Mouse (Mus musculus) left cerebral cortex, adult 11 months (tissue): Measurements from ENCODE around the gene Efna4.

Source experiments
- DNase-seq: peaks from one replicate; pipeline ENCODE4 v3.0.0; 2022; ENCODE audit warnings: low spot score

The Efna4 gene

DNA sequence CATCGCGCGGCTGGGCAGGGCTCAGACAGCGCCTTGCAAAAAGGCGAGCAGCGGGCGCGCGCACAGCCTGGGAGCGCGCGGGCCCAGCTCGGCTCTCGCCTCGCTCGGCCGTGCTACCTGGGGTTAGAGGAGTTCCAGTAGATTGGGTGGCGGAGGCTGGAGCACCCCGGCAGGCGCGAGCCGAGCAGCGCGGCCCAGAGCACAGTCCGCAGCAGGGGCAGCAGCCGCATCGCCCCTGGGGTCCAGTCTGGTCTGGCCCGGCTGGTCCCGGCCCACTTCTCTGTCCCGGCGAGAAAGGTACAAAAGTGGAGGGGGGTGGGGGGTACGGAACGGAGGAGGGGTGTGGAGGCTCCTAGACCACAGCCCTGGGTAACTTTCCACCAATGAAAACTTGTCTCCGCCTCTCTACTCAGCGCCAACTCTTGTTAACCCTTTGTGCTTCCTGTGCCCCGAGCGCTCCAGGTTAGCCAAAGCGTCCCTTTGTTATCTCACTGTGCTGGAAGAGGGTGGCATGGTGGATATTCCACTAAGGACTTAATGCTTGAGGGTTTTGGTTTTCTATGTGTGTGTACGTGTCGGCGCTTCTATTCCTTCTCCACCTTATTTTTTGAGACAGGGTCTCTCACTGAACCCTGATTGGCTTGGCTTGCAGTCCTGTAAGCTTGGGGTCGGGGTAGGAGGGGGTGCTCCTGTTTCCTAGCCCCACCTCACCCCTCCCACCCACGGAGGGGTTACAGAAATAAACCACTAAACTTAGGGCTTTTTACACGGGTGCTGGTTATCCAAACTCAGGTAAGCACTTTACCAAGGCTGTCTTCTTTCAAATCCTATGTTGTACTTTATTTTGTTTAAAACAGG, at the start of gene Efna4:
TSS of gene Efna4 (minus strand) at position 308 of the 858 bp plus-strand sequence.
- DNase-seq = no peak

DNA sequence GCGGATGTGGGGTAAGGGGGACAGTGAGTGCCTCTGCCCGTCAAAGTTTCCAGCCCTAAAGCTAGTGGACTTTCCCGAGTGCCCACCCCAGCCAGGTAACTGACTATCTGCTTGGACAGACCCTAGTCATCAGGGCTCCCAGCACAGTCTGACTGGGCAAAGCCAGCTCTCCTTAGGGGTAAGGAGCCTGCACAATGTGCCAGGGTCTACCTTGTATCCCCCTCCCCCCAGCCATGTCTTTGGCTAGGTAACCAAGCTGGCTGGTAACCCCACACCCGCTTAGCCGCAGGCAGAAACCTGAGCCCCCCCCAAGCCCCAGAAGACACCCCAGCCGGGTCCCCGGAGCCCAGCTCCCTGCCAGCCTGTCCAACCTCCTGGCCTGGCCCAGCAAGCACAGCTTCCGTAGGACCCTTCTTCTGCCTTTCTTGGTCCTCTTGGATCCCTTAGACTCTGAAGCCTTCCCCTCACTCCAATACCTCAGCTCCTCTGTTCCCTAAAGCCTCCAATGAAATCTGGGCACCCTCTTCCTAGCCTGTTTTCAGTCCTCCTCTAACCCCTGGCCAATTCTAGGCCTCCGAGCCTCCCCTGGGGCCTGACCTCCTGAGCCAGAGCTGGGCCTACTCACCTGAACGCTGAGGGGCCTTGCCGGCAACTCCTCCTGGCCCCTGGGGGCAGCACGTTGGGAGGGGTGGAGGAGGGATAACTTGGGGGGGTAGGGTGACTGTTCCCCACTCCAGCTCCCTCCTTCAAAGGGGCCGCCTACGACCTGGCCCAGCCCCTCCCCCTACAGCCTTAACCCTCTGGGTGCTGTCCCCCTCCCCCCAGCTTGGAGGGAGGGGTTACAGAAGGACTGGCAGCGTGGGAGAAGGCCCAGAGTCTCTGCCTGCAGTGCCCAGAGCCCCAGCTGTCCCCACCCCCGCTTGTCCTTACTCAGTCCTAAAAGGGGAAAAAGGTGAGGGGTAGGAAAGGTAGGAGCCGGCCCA, 48.9 kb upstream of the Efna4 start:
- no peak for DNase-seq

DNA sequence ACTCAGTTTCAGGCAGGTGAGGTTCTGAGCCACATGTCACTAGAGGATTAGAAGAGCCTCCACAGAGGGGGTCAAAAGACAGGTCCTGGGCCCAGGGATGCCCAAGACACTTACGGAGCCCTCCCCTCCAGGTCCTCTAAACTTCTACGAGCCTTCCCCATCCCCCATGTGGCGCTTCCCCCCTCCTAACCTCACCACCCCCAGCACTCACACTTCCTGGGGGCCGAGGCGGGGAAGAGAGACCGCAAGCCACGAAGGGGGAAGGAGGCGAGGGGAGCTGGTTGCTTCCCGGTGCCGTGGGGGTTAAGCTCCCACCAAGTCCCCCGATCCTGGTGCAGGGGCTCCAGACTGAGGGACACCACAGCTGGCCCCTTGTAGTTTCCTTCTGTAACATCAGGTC, 47.6 kb upstream of the Efna4 start:
- DNase-seq = no peak

DNA sequence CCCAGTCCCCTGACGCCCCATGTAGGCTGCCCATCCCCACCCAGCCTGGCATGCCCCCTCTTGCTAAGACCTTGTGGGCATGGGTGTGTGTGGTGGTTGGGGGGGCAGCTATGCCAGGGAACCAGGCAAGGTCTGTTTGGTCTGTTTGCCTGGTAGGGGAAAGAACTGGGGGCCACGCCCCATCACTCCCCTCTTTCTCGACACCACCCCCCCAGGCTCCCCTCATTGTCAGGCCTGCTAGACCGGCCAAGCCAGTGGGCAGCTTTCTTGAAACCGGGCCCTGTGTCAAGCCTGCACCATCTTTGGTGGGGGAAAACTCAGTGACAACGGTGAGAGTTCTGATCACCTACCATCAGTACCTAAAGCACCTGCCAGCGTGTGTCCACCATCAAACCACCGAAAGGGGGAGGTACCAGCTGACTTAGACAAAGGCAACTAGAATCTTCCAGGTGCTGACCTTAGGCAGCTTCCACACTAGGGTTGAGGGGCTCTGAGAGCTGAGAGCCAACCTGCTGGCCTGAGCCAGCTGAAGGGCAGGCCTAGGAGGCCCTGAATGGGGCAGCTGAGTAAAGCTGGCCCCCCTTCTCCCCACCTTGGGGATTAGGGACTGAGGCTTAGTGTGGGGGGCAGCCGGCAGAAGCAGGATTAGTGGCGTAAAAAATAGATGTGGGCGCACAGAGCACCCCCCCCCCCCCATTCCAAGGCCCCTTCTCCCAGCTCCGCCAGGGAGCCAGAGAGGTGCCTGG, 46.7 kb upstream of the Efna4 start:
- DNase-seq = no peak

DNA sequence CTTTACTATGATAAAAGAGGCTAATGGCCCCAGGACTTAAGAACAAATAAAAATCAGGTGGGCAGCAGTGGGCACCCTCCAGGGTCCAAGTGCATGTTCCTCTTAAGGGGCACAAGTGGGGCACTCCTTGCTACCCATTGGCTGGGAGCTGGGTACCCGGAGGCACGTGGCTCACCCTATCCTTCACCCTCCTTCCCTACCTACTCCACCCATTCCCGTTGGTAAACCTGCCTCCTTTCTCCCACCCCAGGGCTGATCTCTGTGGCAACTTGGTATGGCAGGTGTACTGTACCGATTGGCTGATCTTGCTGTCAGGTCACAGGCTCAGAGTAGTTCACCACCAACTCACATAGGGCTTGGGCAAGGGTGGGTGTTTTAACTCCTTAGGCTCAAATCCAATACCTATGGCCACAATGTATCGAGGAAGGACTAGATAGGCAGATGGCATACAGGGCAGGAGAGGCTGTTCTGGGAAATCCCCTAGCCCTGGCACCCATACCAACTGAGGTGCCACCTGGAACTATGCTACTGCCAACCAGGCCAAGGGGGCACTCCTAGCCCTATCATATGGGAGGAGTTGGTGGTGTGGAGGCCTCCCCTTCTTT, 45.9 kb upstream of the Efna4 start:
- no peak for DNase-seq

DNA sequence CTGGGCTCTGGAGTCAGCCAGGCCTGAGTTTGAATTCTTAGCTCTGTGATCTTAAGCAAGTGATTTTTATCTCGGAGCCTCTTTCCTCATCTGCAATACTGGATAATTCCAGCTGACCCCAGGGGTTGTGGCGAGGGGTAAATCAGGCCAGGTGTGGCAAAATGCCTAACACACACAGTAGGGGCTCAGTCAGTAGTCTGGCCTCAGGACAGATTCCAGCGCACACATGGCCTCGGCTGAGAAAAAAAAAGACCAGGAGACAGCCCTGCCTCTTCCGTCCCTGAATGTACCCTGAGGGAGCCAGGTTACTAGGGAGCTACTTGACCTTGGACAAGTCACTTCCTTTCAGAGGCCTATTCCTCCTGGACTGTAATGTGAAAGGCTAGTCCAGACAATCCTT, 45.1 kb upstream of the Efna4 start:
- no peak for DNase-seq

DNA sequence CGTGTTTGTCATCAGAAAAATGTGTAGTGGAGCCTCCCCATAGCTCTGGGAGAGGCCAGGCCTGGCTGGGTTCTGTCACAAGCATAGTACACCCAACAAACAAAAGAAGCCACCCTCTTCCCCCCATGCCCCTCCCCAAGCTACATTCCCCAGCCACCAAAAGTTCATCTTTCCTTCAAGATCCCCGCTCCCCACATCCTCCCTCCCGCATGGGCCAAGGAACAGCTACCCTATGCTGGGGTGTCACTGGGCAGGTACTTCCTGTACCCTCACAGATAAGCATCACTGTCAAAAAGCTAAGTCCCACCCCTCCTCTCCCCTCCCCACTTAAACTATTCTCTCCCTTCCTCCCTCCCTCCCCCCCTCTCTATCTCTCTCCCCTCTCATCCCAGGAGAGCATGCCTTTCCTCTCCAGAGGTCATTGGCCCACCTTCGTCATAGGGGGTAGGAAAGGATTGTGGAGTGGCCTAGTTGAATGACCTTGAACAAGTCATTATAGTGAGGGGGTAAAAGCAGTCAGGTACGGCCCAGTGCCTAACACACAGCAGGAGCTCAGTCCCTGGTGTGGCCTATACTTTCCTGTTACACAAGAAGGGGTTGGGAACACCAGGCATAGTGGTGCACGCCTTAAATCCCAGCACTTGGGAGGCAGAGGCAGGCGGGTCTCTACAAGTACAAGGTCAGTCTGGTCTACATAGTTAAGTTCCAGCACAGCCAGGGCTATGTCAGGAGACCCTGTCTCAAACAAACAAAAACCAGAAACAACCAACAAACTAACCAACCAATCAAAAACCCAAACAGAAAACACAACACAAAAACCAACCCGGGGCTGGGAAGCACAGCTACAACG, 44.4 kb upstream of the Efna4 start:
- no peak for DNase-seq

DNA sequence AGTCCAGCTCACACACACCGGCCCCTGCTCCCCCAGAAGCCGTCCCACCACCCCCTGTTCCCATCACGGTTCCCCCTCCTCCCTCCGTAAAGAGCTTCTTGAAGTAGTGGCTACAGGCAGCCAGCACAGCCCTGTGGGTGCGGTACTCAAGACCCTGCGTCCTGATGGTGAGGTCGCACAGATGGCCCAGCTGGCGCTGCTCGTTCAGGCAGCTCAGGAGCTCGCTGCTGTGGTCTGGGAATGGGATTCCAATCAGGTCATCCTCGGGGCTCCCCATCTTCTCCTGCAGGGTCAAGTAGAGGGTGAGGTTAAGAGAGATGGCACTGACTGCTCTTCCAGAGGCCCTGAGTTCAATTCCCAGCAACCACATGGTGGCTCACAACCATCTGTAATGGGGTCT, 43.4 kb upstream of the Efna4 start:
- DNase-seq = no peak

DNA sequence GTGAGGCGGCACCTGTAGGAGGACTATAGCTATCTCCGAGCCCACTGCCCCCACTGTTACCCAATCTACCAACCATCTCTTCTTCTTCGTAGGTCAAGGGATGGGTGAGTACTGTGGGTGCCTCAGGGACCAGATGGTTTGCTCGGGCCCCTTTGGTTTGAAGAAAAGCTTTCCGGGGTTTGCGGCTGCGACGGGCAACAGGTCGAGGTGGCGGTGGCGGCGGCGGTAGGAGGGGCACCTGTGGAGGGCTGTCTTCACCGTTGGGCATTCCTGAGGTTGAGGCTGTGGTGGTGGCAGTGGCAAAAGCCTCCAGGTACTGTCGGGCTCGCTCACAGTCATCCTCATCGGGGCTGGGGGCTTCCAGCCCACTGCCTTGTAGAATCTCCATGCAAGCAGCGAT, 42.9 kb upstream of the Efna4 start:
- no peak for DNase-seq

DNA sequence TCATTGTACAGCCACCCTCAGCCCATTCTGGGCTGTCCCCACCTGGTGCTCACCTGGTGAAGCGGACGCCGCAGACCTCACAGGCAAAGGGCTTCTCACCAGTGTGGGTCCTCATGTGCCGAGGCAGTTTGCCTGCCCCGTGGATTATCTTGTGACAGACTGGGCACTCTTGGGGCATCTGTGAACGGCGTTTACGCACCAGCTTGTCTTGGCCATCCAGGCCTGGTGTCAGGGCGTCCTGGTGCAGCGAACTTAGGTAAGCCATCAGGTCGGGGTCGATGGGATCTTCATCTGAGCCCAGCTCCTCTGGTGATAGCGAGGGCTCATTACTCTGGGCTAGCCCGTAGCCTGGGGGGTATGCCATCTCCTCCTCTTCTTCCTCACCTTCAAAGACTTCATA, 42.5 kb upstream of the Efna4 start:
- no peak for DNase-seq

DNA sequence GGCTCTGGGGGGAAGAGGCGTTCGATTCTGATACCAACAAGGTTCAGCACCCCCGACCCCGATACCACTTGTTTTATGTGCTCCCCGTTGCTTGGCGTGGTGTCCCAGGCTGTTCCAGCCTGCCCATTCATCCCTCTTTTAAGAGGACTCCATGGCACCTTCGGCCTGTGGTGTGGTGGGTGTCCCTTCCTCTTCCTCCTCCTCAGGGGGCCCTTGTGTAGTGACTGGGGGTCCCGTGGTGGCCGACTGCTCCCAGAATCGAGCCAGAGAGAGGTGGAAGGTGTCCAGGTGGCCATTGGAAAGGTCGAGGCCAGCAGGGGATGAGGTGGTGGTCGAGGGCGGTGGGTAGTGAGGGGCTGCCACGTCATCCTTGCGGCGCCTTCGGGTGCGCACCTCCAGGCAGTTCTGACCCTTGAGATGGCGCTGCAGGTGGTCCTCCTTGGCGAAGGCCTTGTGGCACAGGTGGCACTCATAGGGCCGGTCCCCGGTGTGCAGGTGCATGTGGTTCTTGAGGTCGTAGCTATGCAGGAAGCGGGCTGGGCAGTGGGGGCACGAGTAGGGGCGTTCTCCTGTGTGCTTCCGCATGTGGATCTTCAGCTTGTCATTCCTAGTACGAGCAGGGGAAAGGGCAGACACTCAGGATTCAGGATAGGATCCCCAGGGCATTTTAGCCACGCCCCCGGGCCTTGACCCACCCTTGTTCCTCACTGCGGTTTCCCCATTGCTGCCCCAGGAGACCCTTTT, 41.7 kb upstream of the Efna4 start:
- no peak for DNase-seq

DNA sequence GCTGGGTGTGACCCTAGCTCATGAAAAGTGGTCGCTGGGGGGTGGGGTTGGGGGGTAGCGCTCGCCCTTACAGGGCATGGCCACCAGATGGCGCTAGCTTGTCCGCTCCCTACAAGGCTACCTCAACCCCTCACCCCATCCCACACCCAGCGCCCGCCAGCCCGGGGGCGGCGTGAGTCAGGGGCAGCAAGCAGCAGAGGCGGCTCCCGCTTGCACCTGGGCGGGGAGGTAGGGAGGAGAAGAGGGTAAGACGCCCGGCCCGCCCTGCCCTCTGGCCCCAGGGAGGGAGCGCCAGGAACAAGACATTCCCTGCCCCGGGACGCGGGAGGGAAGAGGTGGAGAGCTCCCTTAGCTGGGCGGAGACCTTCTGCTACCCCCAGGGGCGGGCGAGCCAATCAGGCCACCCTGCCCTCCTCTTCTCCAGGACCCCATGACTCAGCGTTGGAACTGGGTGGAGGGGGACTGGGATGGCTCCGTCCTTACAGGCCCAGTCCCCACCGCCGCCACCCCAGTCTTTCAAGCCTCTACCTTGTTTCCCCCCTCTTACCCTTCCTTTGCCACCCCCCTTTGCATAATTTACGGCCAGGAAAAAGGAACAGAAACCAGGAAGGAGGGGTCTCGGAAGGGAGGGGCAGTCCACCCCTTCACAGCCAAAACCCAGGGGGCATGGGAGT, 40.7 kb upstream of the Efna4 start:
- DNase-seq = no peak

DNA sequence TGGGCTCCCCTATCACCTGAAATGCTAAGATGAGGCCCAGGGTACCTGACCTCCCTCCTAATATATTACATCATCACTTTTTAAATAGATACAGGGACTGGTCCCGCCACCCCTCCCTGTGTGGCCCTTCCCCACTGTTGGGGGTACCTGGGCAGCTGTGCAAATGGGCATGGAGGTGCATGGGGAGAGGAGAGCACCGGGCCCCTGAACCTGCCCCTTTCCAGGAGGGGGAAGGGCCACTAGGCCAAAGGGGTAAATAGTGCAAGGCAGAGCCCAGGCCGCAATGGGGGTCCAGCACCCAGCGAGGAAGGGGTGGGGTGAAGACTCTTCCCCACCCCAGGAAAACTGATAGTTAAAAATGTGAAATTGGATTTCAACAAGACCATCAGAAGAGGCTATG, 40.0 kb upstream of the Efna4 start:
- no peak for DNase-seq

DNA sequence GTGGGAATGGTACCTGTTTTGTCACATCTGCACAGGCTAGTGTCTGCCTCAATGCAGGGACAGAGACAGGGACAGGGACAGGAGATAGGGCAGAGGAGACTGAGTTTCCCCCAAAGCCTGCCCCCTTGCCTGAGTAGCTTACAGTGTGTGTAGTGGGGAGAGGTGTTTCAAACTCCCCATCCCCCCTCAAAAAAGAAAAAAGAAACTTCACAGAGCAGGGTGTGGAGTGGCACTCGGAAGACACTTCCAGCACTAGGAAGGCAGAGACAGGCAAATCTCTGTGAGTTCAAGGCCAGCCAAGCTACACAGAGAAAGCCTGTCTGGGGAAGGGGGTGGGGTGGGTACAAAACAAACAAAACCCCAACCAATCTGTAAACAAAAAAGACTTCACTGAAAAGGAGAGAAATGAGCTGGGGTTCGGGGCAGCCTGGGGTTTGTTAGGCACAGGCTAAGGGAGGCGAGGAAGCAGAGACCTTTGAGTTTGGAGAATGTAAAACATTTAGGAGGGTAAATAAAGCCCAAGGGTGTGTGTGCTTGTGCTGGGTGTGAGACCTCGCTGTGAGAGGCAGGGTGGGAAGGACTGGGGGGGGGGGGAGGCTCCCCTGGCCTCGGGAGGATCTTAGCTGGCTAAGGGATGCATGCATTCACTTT, 35.9 kb upstream of the Efna4 start:
- no peak for DNase-seq

DNA sequence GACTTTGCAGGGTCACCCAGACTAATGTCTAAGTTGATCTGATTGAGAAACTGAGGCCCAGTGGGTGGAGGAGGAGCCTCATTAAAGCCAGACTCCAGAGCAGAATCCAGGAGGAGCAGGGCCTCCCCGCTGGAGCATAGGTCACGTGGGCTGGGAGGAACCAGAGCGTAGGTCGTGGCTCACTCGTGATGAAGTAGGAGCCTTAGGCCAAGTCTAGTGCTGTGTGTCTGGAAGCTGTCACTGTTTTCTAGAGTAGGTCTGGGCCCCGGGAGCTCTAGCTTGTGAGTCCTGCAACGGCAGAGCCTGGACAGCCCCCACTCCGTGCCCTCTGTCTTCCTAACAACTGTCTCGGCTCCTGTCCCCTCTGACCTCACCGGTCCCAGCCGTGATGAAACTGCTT, 29.5 kb upstream of the Efna4 start:
- DNase-seq = no peak

DNA sequence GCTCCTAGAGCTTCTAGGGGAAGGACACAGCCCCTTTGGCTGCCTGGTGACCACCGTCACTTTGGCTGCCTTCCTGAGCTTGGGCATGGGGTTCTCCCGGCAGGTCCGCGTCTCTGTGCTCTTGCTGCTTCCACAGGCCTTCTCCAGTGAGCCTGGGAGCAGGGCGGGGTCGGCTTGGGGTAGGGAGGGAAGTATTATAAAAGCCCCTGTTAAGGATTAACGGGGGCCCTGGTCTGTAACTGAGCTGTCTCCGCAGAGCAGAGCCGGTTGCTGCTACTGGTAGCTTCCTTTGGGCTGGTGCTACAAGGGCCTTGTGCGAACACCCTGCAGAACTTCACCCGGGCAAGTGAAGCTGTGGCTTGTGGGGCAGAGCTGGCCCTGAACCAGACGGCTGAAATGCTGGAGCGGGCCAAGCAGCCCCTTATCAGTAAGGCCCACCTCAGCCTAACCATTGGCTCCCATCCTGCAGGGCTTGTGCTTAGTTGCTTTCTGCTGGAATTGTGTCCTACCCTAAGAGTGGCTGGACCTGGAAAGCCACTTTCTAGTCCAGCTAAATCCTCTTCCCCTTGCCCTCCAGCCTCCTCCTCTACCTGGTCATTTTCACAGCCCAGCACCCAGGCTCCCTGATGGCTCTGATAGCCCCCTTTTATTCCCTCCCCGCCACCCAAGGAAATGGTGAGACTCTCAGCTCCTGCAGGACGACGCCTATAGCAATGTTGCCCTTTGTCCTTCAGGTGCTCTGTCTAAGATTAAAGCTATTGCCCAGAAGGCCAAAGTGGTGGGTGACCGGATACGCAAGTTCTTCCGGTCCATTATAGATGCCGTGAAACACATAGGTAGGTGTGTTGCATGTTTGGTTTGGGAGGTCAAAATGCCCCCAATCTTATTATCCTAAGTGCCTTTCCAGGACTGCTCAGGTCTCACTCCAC, 27.9 kb upstream of the Efna4 start:
- no peak for DNase-seq

DNA sequence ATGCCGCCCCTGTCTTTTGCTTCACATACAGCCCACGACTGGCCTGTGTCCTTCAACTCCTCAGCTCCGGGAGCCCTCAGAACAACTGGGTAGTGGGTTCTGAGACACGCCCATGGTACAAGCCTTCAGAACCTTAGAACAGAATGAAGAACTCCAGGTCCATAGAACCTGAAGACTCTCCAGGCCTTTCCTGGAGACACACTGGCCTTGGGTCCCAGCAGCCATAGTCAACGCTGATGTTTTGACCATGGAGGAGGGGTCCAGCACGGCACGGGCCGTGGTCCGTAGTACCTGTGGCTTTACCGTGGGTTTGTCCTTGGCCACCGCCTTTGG, 27.3 kb upstream of the Efna4 start, which contains the start of gene Dcst1:
TSS of gene Dcst1 (minus strand) at position 101 of the 333 bp plus-strand sequence.
- DNase-seq = no peak

DNA sequence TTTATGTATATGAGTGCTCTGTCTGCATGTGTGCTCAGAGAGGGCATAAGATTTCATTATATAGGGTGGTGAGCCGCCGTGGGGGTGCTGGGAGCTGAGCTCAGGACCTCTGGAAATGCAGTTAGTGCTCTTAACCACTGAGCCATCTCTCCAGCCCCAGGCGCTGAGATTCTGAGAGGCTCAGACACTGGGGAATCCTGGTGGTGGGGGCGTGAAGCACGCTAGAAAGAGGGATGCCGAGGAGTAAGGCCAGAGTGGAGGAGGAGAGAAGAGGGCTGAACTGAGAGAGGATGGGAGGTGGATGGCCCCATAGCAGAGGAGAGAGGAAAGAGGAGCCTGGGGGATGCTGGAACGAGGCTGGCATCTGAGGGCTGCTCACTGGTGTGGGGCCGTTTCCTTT, 26.8 kb upstream of the Efna4 start:
- no peak for DNase-seq
